Mouse (Mus musculus): ENCODE data around the gene Kcnh3. TPM values are rescaled to one million over a fixed set of nuclear protein-coding genes. Genes with fewer than 3 reads are reported as not detected.
"Not testable (repeated sequence)": the region's sequence is repeated elsewhere in the genome, so short reads cannot be mapped to it uniquely, and the experiment has no call there.

The Kcnh3 gene
- total RNA-seq, 2 experiments from 2014 or later: not detected

- intact Hi-C loops (cut with DNase I; ENCODE audit: low total_unique reads): no loop called here
- no peak for DNase-seq
Measured at GRCm38 (mm10) chr15:99234326-99235010, 9.8 kb downstream of the Kcnh3 start.

- DNase-seq: no peak
- intact Hi-C loops (cut with DNase I; ENCODE audit: low total_unique reads): no loop called here
Measured at GRCm38 (mm10) chr15:99238006-99238405, 13.3 kb downstream of the Kcnh3 start.

GRCm38 (mm10) chr15:99240129-99240528, 15.5 kb downstream of the Kcnh3 start:
- DNase-seq: no peak
- intact Hi-C loops (cut with DNase I; ENCODE audit: low total_unique reads): no loop called here

GRCm38 (mm10) chr15:99241249-99241648, 16.6 kb downstream of the Kcnh3 start:
- DNase-seq: no peak
- intact Hi-C loops (cut with DNase I; ENCODE audit: low total_unique reads): no loop called here

DNA sequence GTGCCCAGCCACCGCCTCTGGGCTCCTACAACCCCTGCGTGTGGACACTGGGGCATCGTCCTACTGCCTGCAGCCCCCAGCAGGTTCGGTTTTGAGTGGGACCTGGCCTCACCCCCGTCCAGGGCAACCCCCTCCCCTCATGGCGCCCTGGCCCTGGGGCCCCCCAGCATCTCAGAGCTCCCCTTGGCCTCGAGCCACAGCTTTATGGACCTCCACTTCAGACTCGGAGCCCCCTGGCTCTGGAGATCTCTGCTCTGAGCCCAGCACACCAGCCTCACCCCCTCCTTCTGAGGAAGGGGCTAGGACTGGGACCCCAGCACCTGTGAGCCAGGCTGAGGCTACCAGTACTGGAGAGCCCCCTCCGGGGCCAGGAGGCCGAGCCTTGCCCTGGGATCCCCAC, 17.4 kb downstream of the Kcnh3 start:
- intact Hi-C loops (cut with DNase I; ENCODE audit: low total_unique reads): no loop called here
- DNase-seq: no peak

DNA sequence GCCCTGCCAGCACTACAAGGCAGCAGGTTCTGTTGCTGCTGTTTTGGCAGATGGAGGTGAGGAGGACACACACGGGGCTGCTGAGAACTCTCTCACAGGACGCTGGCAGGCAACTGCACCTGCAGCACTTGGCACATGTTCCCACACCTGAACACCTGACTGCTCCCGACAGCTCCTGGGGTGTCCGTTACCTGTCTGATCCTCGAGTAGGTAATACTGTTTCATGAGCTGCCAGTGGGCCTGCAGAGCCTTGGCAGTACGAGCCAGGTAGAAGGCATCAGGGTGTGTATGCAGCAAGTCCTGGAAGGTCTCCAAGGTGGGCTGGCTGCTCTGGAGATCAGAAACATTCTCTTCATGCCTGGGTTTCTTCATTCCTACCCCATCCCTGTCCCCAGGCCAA, 22.1 kb downstream of the Kcnh3 start:
- DNase-seq; intact Hi-C loops (cut with DNase I; ENCODE audit: low total_unique reads): not testable (repeated sequence)

GRCm38 (mm10) chr15:99248972-99249371, 24.3 kb downstream of the Kcnh3 start:
- peak; percentile 60 for DNase-seq

DNA sequence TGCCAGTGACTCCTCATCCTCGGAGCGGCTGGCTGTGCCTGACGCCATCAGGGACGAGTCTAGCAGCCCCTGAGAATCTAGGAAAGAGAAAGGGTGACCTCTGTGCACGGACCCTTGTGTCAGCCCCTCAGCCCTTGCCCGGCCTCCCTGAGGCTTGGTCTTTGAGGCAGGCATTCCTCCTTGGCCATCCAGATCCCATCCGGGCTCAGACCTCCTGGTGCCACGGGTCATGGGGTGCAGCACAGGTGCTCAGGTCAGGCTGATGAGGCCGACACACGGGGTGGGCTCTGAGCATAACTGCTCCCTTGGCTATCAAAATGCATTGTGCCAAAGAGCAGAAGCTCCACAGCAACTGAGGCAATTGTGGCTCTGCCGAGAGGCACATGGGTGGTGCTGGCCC, 25.3 kb downstream of the Kcnh3 start:
- intact Hi-C loops (cut with DNase I; ENCODE audit: low total_unique reads): no loop called here
- no peak for DNase-seq

More at GRCm38 (mm10) chr15:99248972-99249371, 24.3 kb downstream of the Kcnh3 start:
- intact Hi-C loops (cut with DNase I; ENCODE audit: low total_unique reads): no loop called here

- DNase-seq; intact Hi-C loops (cut with DNase I; ENCODE audit: low total_unique reads): not testable (repeated sequence)
Measured at GRCm38 (mm10) chr15:99251111-99251510, 26.4 kb downstream of the Kcnh3 start.

- peak; percentile 98 for DNase-seq
- intact Hi-C loops (cut with DNase I; ENCODE audit: low total_unique reads): no loop called here
Measured at GRCm38 (mm10) chr15:99251626-99252380, 27.1 kb downstream of the Kcnh3 start, which contains the start of gene Mcrs1. Mcrs1 (minus strand) TSS chr15:99251961.

GRCm38 (mm10) chr15:99252381-99253174, 27.9 kb downstream of the Kcnh3 start:
- intact Hi-C loops (cut with DNase I; ENCODE audit: low total_unique reads): no loop called here
- DNase-seq: peak; percentile 78

DNA sequence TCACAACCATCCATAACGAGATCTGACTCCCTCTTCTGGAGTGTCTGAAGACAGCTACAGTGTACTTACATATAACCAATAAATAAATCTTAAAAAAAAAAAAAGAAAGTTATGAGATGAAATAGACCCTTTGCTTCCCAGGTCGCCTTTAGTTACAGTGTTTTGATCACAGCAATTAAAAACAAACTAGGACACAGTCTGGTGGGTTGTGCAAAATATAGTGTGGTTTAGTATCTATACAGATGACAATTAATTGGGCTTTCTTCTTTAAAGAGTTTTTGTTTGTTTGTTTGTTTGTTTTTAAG, 28.5 kb downstream of the Kcnh3 start:
- intact Hi-C loops (cut with DNase I; ENCODE audit: low total_unique reads); DNase-seq: not testable (repeated sequence)

GRCm38 (mm10) chr15:99253772-99254171, 29.1 kb downstream of the Kcnh3 start:
- intact Hi-C loops (cut with DNase I; ENCODE audit: low total_unique reads): no loop called here
- no peak for DNase-seq

DNA sequence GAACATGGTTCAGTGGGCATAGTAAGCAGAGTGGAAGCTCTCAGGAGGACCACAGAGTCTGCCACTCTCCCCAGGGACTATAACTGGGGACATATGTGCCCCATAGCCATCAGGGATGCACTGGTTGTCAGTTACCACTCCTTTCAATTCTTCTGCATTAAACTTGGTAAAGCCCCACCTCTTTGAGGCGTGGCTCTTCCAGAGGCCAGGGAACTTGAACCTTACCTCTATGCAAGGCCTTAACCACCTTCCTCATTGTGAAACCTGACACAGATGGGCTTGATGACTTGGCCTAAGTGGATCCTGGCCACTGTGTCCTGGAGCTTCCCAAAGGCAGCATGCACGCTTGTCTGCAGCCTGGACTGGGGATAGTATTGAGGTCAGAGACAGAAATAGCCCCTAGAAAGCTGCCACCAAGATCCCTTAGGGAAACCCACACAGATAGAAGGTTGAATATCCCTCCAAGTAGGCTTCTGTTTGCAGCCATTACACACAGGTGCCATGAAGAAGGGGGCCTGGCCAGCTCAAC, 29.9 kb downstream of the Kcnh3 start:
- intact Hi-C loops (cut with DNase I; ENCODE audit: low total_unique reads): no loop called here
- DNase-seq: no peak

DNA sequence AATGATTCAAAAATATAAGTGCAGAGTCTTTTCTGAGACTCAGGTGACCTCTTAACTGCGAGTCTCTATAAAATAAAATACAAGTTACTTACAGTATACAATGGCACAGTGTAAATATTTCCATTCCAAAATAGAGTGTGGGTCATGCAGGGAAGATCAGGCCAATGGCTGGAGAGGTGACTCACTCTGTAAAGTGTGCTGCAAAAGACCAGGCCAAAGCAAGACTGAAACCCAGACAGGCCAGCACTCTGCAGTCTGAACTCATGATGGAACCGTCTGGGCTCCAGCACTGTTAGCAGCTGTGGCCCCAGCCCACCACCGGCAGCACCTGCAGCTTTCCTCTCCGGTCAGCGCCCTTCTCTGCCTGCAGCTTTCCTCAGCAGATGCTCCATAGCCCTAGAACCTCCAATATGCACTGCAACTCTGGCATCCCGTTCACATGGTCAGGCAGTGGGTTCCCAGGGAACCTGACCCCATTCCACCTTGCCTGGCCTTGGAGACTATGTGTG, 30.6 kb downstream of the Kcnh3 start:
- DNase-seq: no peak
- intact Hi-C loops (cut with DNase I; ENCODE audit: low total_unique reads): no loop called here

GRCm38 (mm10) chr15:99259167-99259729, 34.6 kb downstream of the Kcnh3 start:
- DNase-seq: no peak
- intact Hi-C loops (cut with DNase I; ENCODE audit: low total_unique reads): no loop called here

DNA sequence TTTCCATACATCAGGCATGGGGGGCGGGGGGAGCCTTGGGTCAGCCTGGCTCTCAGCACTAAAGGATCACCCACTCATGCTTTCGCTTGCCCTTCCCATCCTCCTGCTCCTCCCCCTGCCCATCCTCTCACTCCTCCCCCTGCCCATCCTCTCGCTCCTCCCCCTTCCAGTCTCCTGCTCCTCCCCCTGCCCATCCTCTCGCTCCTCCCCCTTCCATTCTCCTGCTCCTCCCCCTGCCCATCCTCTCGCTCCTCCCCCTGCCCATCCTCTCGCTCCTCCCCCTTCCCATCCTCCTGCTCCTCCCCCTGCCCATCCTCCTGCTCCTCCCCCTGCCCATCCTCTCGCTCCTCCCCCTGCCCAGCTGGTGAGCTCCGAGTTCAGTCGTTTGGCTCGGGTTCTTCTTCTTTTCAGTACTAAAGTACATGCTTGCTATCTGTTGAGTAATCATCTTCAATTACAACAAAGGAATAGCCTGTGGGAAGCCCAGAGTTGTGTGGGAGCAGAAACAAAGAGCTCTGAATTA, 35.1 kb downstream of the Kcnh3 start:
- peak; percentile 79 for DNase-seq
- intact Hi-C loops (cut with DNase I; ENCODE audit: low total_unique reads): no loop called here

GRCm38 (mm10) chr15:99262702-99263101, 38.0 kb downstream of the Kcnh3 start:
- DNase-seq: no peak

DNA sequence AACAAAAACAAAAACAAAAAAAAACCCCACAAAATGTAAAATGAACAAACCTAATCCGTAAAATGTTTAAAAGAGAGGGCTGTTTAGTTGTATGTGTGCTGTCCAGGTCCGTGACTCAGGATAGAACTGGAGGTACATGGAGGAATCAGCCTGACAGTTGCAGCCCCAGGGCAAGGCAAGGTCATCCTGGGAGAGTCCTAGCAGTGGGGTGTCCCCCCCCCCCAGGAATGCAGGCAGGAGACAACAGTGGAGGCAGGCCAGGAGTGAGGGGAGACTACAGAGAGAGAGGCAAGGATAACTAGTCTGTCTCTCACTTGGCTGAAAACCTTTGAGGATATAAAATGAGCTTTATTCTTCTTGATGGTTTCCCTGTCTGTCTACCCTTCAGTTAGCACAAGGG, 39.7 kb downstream of the Kcnh3 start:
- intact Hi-C loops (cut with DNase I; ENCODE audit: low total_unique reads): no loop called here
- no peak for DNase-seq

More at GRCm38 (mm10) chr15:99262702-99263101, 38.0 kb downstream of the Kcnh3 start:
- intact Hi-C loops (cut with DNase I; ENCODE audit: low total_unique reads): no loop called here
